Mouse (Mus musculus) subcutaneous adipose tissue, adult 2 months (tissue): Measurements from ENCODE around the gene Aven. TPM values are rescaled to one million over a fixed set of nuclear protein-coding genes. Genes with fewer than 3 reads are reported as not detected.

Experiments
- polyA plus RNA-seq: library from polyadenylated mRNA; depleted of rRNA; stranded (reverse); fragments of >200 nt; gene quantifications from 2 replicates; pipeline ENCODE4 v1.2.3, GENCODE M21; 2012; ENCODE audit warnings: low replicate concordance; rRNA removed

Gene Aven
- 8.8 and 8.9 TPM in 2 replicates for polyA plus RNA-seq

DNA sequence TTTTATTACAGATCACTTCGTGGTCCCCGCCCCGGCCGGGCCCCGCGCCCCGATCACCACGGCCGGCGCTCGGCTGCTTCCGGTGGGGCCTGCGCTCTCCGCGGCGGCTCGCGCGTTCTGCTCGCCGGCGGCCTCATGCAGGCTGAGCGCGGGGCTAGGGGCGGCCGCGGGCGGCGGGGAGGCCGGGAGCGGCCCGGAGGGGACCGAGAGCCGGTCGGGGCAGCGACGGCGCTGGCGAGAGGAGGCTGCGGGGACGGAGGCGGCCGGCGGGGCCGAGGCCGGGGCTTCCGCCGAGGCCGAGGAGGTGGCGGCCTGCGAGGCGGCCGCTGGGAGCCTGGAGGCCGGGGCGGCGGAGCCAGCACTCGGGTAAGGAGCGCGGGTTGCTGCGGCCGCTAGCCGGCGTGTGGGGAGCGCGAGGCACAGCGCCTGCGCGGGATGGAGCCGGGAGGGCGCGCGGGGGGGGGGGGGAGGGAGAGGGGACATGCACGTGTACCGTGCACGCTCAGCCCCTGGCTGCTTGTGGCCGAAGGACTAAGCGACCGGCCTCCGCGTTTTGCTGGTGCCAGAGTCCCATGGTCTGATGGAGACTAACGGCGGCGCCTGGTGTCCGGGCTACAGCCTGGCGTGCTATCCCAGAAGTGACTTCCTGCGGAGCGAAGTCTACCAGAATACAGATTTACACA is at the start of gene Aven:
Gene Aven, plus strand, starts transcription at position 109 of the 683 bp plus-strand sequence.

DNA sequence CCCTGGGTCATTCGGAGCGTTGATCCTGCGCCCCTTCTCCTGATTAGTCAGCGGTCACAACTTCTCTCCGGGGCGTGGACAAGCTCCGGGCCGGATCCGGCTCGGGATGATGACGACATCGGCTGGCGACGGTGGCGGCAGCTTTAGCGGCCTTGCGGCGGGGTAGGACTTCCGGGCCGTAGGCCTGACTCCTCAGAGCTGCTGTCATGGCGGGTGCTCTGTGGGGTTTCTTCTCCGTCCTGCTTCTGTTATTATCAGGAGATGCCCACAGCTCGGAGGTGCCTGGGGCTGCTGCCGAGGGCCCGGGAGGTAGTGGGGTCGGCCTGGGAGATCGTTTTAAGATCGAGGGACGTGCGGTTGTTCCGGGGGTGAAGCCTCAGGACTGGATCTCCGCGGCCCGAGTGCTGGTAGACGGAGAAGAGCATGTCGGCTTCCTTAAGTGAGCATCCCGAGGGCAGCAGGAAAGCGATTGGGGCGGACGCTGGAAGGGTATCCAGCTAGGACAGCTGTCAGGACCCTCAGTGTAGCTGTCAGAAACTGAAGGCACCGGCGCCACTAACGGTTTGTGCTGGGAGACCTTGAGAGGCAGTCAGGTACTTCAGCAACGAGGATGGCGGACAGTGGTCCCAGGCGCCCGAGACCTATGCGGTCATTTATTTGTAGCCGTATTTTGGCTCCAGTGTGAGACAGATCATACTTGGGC is 37.8 kb upstream of the Aven start, which contains the start of gene Emc7:
Gene Emc7, plus strand, starts transcription at position 136 of the 703 bp plus-strand sequence.

GRCm38 (mm10) chr2:112480669-112481068 is 12.1 kb upstream of the Aven start, which contains the start of gene Chrm5:
Gene Chrm5 (minus strand): TSS chr2:112480769.

Other genes with a start within 250 kb of the Aven start
- gene Nutm1, start 233.7 kb upstream of the Aven start, polyA plus RNA-seq, result not detected in 2 replicates
- 121 and 144 TPM in 2 replicates for gene Nop10, start 231.0 kb upstream of the Aven start, polyA plus RNA-seq
- 26.2 and 32.0 TPM in 2 replicates for gene Slc12a6, start 227.1 kb upstream of the Aven start, polyA plus RNA-seq
- gene Gm21985, start 226.7 kb upstream of the Aven start, polyA plus RNA-seq, result not detected in 2 replicates
- gene Emc4, start 124.9 kb upstream of the Aven start, polyA plus RNA-seq, result 108 and 146 TPM in 2 replicates
- 2.4 and 2.5 TPM in 2 replicates for gene Katnbl1, start 113.8 kb upstream of the Aven start, polyA plus RNA-seq
- 9.9 and 13.6 TPM in 2 replicates for gene Emc7, start 38.0 kb upstream of the Aven start, polyA plus RNA-seq
- not detected in 2 replicates for gene Chrm5, start 12.2 kb upstream of the Aven start, polyA plus RNA-seq